Mouse (Mus musculus) heart, embryonic 13.5 days (tissue): ENCODE measurements around the gene Trip11. TPM values are rescaled to one million over a fixed set of nuclear protein-coding genes. Genes with fewer than 3 reads are reported as not detected.
A peak's percentile ranks its signal among the peaks of the same experiment; 100 is the strongest.

ENCODE experiments used
- ATAC-seq: fragments of 200-750 bp; cut with Nextera tagmentation; 2 replicates; pipeline ENCODE4 v1.8.0; 2017; ENCODE audit warnings: moderate TSS enrichment; ENCODE audit not compliant: insufficient number of reproducible peaks, low FRiP score, low TSS enrichment; ENCODE audit errors: extremely low read depth
- H3K27ac ChIP-seq: fragments of 300-500 bp; sonication (generic); replicated peaks from 2 replicates; pipeline ENCODE4 v1.5.1; 2015; ENCODE audit warnings: moderate library complexity, mild to moderate bottlenecking, inconsistent platforms
- H3K27me3 ChIP-seq: fragments of 300-500 bp; sonication (generic); replicated peaks from 2 replicates; pipeline ENCODE4 v1.6.1; 2015; ENCODE audit warnings: mild to moderate bottlenecking, inconsistent platforms
- H3K36me3 ChIP-seq: fragments of 300-500 bp; sonication (generic); 2 replicates; pipeline ENCODE4 v1.6.1; 2015; ENCODE audit warnings: mild to moderate bottlenecking, inconsistent platforms
- H3K4me1 ChIP-seq: fragments of 300-500 bp; sonication (generic); 2 replicates; pipeline ENCODE4 v1.6.1; 2015; ENCODE audit warnings: inconsistent platforms
- H3K4me2 ChIP-seq: fragments of 300-500 bp; sonication (generic); 2 replicates; pipeline ENCODE4 v1.6.1; 2015; ENCODE audit warnings: inconsistent platforms, mild to moderate bottlenecking, moderate library complexity
- H3K4me3 ChIP-seq: fragments of 300-500 bp; sonication (generic); 2 replicates; pipeline ENCODE4 v1.5.1; 2015; ENCODE audit warnings: moderate library complexity, mild to moderate bottlenecking, inconsistent platforms
- H3K9ac ChIP-seq: fragments of 300-500 bp; sonication (generic); 2 replicates; pipeline ENCODE4 v1.6.1; 2015; ENCODE audit warnings: inconsistent platforms, mild to moderate bottlenecking, moderate library complexity
- H3K9me3 ChIP-seq: fragments of 300-500 bp; sonication (generic); 2 replicates; pipeline ENCODE4 v1.6.1; 2016; ENCODE audit warnings: inconsistent platforms
- WGBS: fragments of 180-500 bp; shearing (Covaris S2); methylation state at CpG from one replicate; pipeline ENCODE4 v1.1.7; 2015; ENCODE audit warnings: mixed read lengths; 5-methylcytosine and 5-hydroxymethylcytosine counted together
- polyA plus RNA-seq: library from polyadenylated mRNA; unstranded; fragments of >200 nt; fragmentation: Nextera tagmentation; extraction: Ambion mirVana; gene quantifications from 2 replicates; pipeline ENCODE4 v1.2.1, GENCODE M21; 2015

Gene Trip11
- polyA plus RNA-seq, 1 experiment from 2014 or later: 19.5 TPM

GRCm38 (mm10) chr12:101928423-101928822 is 15.4 kb upstream of the Trip11 start:
- Histone ChIP-seq H3K36me3 (peaks cover 88% of the 10 kb centered on the region), H3K9ac (no peak overlapping the region), H3K4me2 (no peak overlapping the region), H3K4me1 (no peaks in the 10 kb centered on the region), H3K9me3 (no peaks in the 10 kb centered on the region), H3K4me3 (no peak overlapping the region), H3K27ac (no peak overlapping the region), H3K27me3 (no peaks in the 10 kb centered on the region)
- WGBS: 62% methylated on average over 1 of the region's 1 CpGs
- no peak for ATAC-seq

- Histone ChIP-seq H3K4me3 (no peak overlapping the region), H3K9me3 (no peaks in the 10 kb centered on the region), H3K4me2 (no peak overlapping the region), H3K9ac (no peak overlapping the region), H3K36me3 (peaks cover 48% of the 10 kb centered on the region), H3K27me3 (no peaks in the 10 kb centered on the region), H3K4me1 (no peaks in the 10 kb centered on the region), H3K27ac (no peak overlapping the region)
- WGBS: 77% methylated on average over 6 of the region's 6 CpGs
- no peak for ATAC-seq
Measured at GRCm38 (mm10) chr12:101922313-101922712, 9.2 kb upstream of the Trip11 start.

GRCm38 (mm10) chr12:101919847-101920246 is 6.8 kb upstream of the Trip11 start:
- no peak overlapping the region for H3K4me3 ChIP-seq
- no peaks in the 10 kb centered on the region for H3K4me1 ChIP-seq
- peaks cover 25% of the 10 kb centered on the region for H3K36me3 ChIP-seq
- H3K27me3 ChIP-seq: no peaks in the 10 kb centered on the region
- no peak overlapping the region for H3K27ac ChIP-seq
- no peak overlapping the region for H3K9ac ChIP-seq
- WGBS: 74% methylated on average over 3 of the region's 3 CpGs
- H3K9me3 ChIP-seq: no peaks in the 10 kb centered on the region
- no peak overlapping the region for H3K4me2 ChIP-seq
- no peak for ATAC-seq

GRCm38 (mm10) chr12:101917165-101917564 is 4.1 kb upstream of the Trip11 start:
- peaks cover under 1% of the 10 kb centered on the region; the same call in 1 of the 2 replicates for H3K36me3 ChIP-seq
- H3K4me3 ChIP-seq: no peak overlapping the region
- no peaks in the 10 kb centered on the region for H3K27me3 ChIP-seq
- H3K4me2 ChIP-seq: no peak overlapping the region
- peaks cover 5% of the 10 kb centered on the region for H3K4me1 ChIP-seq
- H3K9ac ChIP-seq: no peak overlapping the region
- ATAC-seq: no peak
- H3K9me3 ChIP-seq: no peaks in the 10 kb centered on the region
- H3K27ac ChIP-seq: no peak overlapping the region

GRCm38 (mm10) chr12:101911346-101911745 is 1.7 kb downstream of the Trip11 start:
- H3K4me2 ChIP-seq: peak overlapping the region; percentile 86
- no peak for ATAC-seq
- peak overlapping the region; percentile 96 for H3K9ac ChIP-seq
- peaks cover 23% of the 10 kb centered on the region for H3K4me1 ChIP-seq
- peak overlapping the region; percentile 93 for H3K4me3 ChIP-seq
- H3K36me3 ChIP-seq: peaks cover 27% of the 10 kb centered on the region
- no peak overlapping the region for H3K27ac ChIP-seq
- no peaks in the 10 kb centered on the region for H3K27me3 ChIP-seq
- WGBS: 90% methylated on average over 3 of the region's 3 CpGs
- no peaks in the 10 kb centered on the region for H3K9me3 ChIP-seq

GRCm38 (mm10) chr12:101910360-101910759 is 2.7 kb downstream of the Trip11 start:
- WGBS: 91% methylated on average over 6 of the region's 6 CpGs
- H3K9me3 ChIP-seq: no peaks in the 10 kb centered on the region
- no peak overlapping the region for H3K9ac ChIP-seq
- peaks cover 23% of the 10 kb centered on the region for H3K4me1 ChIP-seq
- H3K4me2 ChIP-seq: no peak overlapping the region
- H3K27ac ChIP-seq: no peak overlapping the region
- no peak for ATAC-seq
- H3K27me3 ChIP-seq: no peaks in the 10 kb centered on the region
- H3K4me3 ChIP-seq: no peak overlapping the region
- peaks cover 37% of the 10 kb centered on the region for H3K36me3 ChIP-seq

GRCm38 (mm10) chr12:101905817-101906216 is 7.2 kb downstream of the Trip11 start:
- no peak overlapping the region for H3K4me2 ChIP-seq
- WGBS: 89% methylated on average over 12 of the region's 12 CpGs
- H3K27ac ChIP-seq: no peak overlapping the region
- H3K4me1 ChIP-seq: peaks cover 5% of the 10 kb centered on the region; the same call in 1 of the 2 replicates
- peaks cover 62% of the 10 kb centered on the region for H3K36me3 ChIP-seq
- H3K9me3 ChIP-seq: no peaks in the 10 kb centered on the region
- no peak overlapping the region for H3K9ac ChIP-seq
- no peaks in the 10 kb centered on the region for H3K27me3 ChIP-seq
- ATAC-seq: no peak
- H3K4me3 ChIP-seq: no peak overlapping the region

GRCm38 (mm10) chr12:101904906-101905305 is 8.2 kb downstream of the Trip11 start:
- Histone ChIP-seq H3K4me1 (no peaks in the 10 kb centered on the region), H3K27ac (no peak overlapping the region), H3K36me3 (peaks cover 69% of the 10 kb centered on the region), H3K9me3 (no peaks in the 10 kb centered on the region), H3K9ac (no peak overlapping the region), H3K4me3 (no peak overlapping the region), H3K27me3 (no peaks in the 10 kb centered on the region), H3K4me2 (no peak overlapping the region)
- ATAC-seq: no peak
- WGBS: 82% methylated on average over 4 of the region's 4 CpGs

- no peak overlapping the region for H3K9ac ChIP-seq
- no peaks in the 10 kb centered on the region for H3K27me3 ChIP-seq
- no peak overlapping the region for H3K27ac ChIP-seq
- peaks cover 70% of the 10 kb centered on the region for H3K36me3 ChIP-seq
- H3K4me3 ChIP-seq: no peak overlapping the region
- no peak for ATAC-seq
- H3K9me3 ChIP-seq: no peaks in the 10 kb centered on the region
- 81% methylated on average over 3 of the region's 3 CpGs for WGBS
- H3K4me1 ChIP-seq: no peaks in the 10 kb centered on the region
- H3K4me2 ChIP-seq: no peak overlapping the region
Measured at GRCm38 (mm10) chr12:101904170-101904569, 8.9 kb downstream of the Trip11 start.

GRCm38 (mm10) chr12:101899671-101900245 is 13.3 kb downstream of the Trip11 start:
- ATAC-seq: no peak

GRCm38 (mm10) chr12:101898966-101899365 is 14.1 kb downstream of the Trip11 start:
- H3K27ac ChIP-seq: no peak overlapping the region
- H3K9ac ChIP-seq: no peak overlapping the region
- H3K4me1 ChIP-seq: no peaks in the 10 kb centered on the region
- 94% methylated on average over 8 of the region's 8 CpGs for WGBS
- H3K4me2 ChIP-seq: no peak overlapping the region
- H3K4me3 ChIP-seq: no peak overlapping the region
- H3K27me3 ChIP-seq: no peaks in the 10 kb centered on the region
- peaks cover 60% of the 10 kb centered on the region for H3K36me3 ChIP-seq
- H3K9me3 ChIP-seq: no peaks in the 10 kb centered on the region
- ATAC-seq: no peak

More at GRCm38 (mm10) chr12:101899671-101900245, 13.3 kb downstream of the Trip11 start:
- Histone ChIP-seq H3K4me2 (no peak overlapping the region), H3K27ac (no peak overlapping the region), H3K9ac (no peak overlapping the region), H3K36me3 (peaks cover 57% of the 10 kb centered on the region), H3K9me3 (no peaks in the 10 kb centered on the region), H3K4me1 (no peaks in the 10 kb centered on the region), H3K27me3 (no peaks in the 10 kb centered on the region), H3K4me3 (no peak overlapping the region)
- 70% methylated on average over 2 of the region's 2 CpGs for WGBS

GRCm38 (mm10) chr12:101897113-101897512 is 16.0 kb downstream of the Trip11 start:
- ATAC-seq: no peak
- 74% methylated on average over 7 of the region's 7 CpGs for WGBS
- H3K27ac ChIP-seq: no peak overlapping the region
- H3K4me1 ChIP-seq: no peaks in the 10 kb centered on the region
- H3K36me3 ChIP-seq: peaks cover 65% of the 10 kb centered on the region
- no peaks in the 10 kb centered on the region for H3K9me3 ChIP-seq
- H3K9ac ChIP-seq: no peak overlapping the region
- H3K27me3 ChIP-seq: no peaks in the 10 kb centered on the region
- no peak overlapping the region for H3K4me2 ChIP-seq
- no peak overlapping the region for H3K4me3 ChIP-seq
